7 mouse cellular contexts compared by ENCODE assay signal in genomic region chr7:127929923-127930322, GRCm38 (mm10). TPM values are rescaled to one million over a fixed set of nuclear protein-coding genes. Genes with fewer than 3 reads are reported as not detected.
A peak's percentile ranks its signal among the peaks of the same experiment; 100 is the strongest.
DNase-seq lines count a peak whose midpoint lies in the region; ATAC-seq lines count a peak whose summit lies in the region.

TSS of gene Prss8 (minus strand) at chr7:127930104.

- H3K4me2 ChIP-seq in intestine, embryonic 15.5 days (replicated peaks) = peak within 1 kb of the TSS; percentile 54
- H3K4me2 ChIP-seq in liver, embryonic 11.5 days = peak within 1 kb of the TSS; percentile 59

- H3K9me3 ChIP-seq in intestine, embryonic 15.5 days = no peaks in the 10 kb centered on the region
- no peaks in the 10 kb centered on the region for H3K9me3 ChIP-seq in liver, embryonic 11.5 days (ENCODE audit: control insufficient read depth, low read length)

- peak within 1 kb of the TSS; percentile 70 for H3K9ac ChIP-seq in intestine, embryonic 15.5 days
- peak within 1 kb of the TSS; percentile 56 for H3K9ac ChIP-seq in liver, embryonic 11.5 days (ENCODE audit: low read depth, low read length)

- H3K27ac ChIP-seq in intestine, embryonic 15.5 days = peak within 1 kb of the TSS; percentile 79
- H3K27ac ChIP-seq in liver, embryonic 11.5 days (ENCODE audit: low read depth, low read length) = no peak within 1 kb of the TSS

- WGBS in intestine, embryonic 15.5 days = 18% methylated on average over 6 of the region's 6 CpGs
- WGBS in liver, embryonic 11.5 days = 14% methylated on average over 6 of the region's 6 CpGs

- ATAC-seq in intestine, embryonic 15.5 days = peak; percentile 50
- no peak for ATAC-seq in liver, embryonic 11.5 days (replicated peaks; ENCODE audit: low FRiP score)
- ATAC-seq in frontal cortex, adult (ENCODE audit: low TSS enrichment) = no peak

- peaks cover 42% of the 10 kb centered on the region for H3K4me1 ChIP-seq in intestine, embryonic 15.5 days (replicated peaks)
- peaks cover 36% of the 10 kb centered on the region for H3K4me1 ChIP-seq in liver, embryonic 11.5 days (replicated peaks; ENCODE audit: control insufficient read depth, insufficient read depth, low read length)

- H3K36me3 ChIP-seq in intestine, embryonic 15.5 days = peaks cover 3% of the 10 kb centered on the region
- H3K36me3 ChIP-seq in liver, embryonic 11.5 days (ENCODE audit: control insufficient read depth, insufficient read depth, low read length) = peaks cover 3% of the 10 kb centered on the region; the same call in 1 of the 2 replicates

- peak; percentile 88 for DNase-seq in urinary bladder, postnatal 14 days (ENCODE audit: low spot score)
- no peak for DNase-seq in urinary bladder, postnatal 25 days (ENCODE audit: low spot score)
- DNase-seq in liver, embryonic 11.5 days (ENCODE audit: low spot score) = no peak
- DNase-seq in cerebellum, postnatal 4 days (ENCODE audit: low spot score in 2 of 2) = no peak
- no peak for DNase-seq in Muller cell, postnatal 12 days (ENCODE audit: inconsistent ontology term)

- peak within 1 kb of the TSS; percentile 49 for H3K4me3 ChIP-seq in intestine, embryonic 15.5 days (replicated peaks)
- peak within 1 kb of the TSS; percentile 34 for H3K4me3 ChIP-seq in liver, embryonic 11.5 days (ENCODE audit: low read depth, low read length)

- no peaks in the 10 kb centered on the region; the same call in 1 of the 2 replicates for H3K27me3 ChIP-seq in intestine, embryonic 15.5 days (replicated peaks)
- no peaks in the 10 kb centered on the region for H3K27me3 ChIP-seq in liver, embryonic 11.5 days (replicated peaks; ENCODE audit: control insufficient read depth, insufficient read depth, low read length)

RNA-seq across cellular contexts. Expression of gene Prss8, which starts in this region (rescaled TPM):
- 58.5 and 67.5 TPM in 2 replicates for polyA plus RNA-seq in intestine, embryonic 15.5 days (2015; fragmentation: Nextera tagmentation; extraction: Ambion mirVana)
- polyA plus RNA-seq in liver, embryonic 11.5 days (2014; fragmentation: Nextera tagmentation; extraction: Ambion mirVana) = 3.4 and 6.3 TPM in 2 replicates
